Mouse (Mus musculus): Measurements from ENCODE around the gene Rara. TPM values are rescaled to one million over a fixed set of nuclear protein-coding genes. Genes with fewer than 3 reads are reported as not detected.
A peak's percentile ranks its signal among the peaks of the same experiment; 100 is the strongest.

Gene Rara
- 7.5 and 9.1 TPM in 2 replicates for polyA plus RNA-seq (2015; fragmentation: Nextera tagmentation; extraction: Ambion mirVana)

- Histone ChIP-seq H3K4me1 (replicated peaks) (peaks cover 97% of the 10 kb centered on the region), H3K4me2 (replicated peaks) (peak within 1 kb of the TSS; percentile 75), H3K27ac (no peak within 1 kb of the TSS; the same call in 1 of the 2 replicates), H3K9me3 (no peaks in the 10 kb centered on the region), H3K4me3 (replicated peaks) (peak within 1 kb of the TSS; percentile 58), H3K36me3 (no peaks in the 10 kb centered on the region), H3K9ac (replicated peaks) (peak within 1 kb of the TSS; percentile 74), H3K27me3 (0 out of 2 replicates have a peak, but pooled peaks cover 2% of the 10 kb centered on the region)
- 7% methylated on average over 21 of the region's 21 CpGs for WGBS
- ATAC-seq: peak; percentile 29; the same call in 1 of the 2 replicates
These were observed at the start of gene Rara for GRCm38 (mm10) chr11:98927438-98928076. Rara (plus strand) TSS chr11:98927818.

DNA sequence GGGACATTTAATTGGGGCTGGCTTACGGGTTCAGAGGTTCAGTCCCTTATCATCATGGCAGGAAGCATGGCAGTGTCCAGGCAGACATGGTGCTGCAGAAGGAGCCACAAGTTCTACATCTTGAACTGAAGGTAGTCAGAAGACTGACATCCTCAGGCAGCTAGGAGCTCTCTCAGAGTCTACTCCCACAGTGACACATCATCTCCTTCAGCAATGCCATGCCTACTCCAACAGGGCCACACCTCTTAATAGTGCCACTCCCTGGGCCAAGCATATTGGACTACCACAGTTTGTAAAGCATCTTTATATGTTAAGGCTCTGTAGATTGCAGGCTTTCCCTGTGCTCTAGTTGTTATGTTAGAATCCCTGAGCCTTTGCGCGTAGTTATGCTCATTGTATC is 39.9 kb upstream of the Rara start:
- H3K9me3 ChIP-seq: no peaks in the 10 kb centered on the region
- H3K4me1 ChIP-seq (replicated peaks): 0 out of 2 replicates have a peak, but pooled peaks cover 5% of the 10 kb centered on the region
- no peak overlapping the region for H3K4me3 ChIP-seq (replicated peaks)
- no peak for ATAC-seq
- H3K9ac ChIP-seq (replicated peaks): no peak overlapping the region
- H3K27ac ChIP-seq: no peak overlapping the region
- peaks cover 76% of the 10 kb centered on the region for H3K36me3 ChIP-seq
- WGBS: 98% methylated on average over 3 of the region's 3 CpGs
- no peak overlapping the region for H3K4me2 ChIP-seq (replicated peaks)
- no peaks in the 10 kb centered on the region for H3K27me3 ChIP-seq

DNA sequence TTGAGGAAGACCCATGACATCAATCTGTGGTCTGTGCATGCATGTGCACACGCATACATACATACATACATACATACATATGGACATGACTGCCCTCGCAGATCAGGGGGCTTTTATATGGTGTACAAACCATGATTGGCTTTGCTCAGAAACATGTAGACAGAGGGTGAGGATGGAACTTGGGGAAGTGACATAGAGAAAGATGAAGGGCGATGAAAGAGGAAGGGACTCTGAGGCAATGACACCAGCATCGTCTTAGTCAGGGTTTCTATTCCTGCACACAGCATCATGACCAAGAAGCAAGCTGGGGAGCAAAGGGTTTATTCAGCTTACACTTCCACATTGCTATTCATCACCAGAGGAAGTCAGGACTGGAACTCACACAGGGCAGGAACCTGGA is 38.5 kb upstream of the Rara start:
- Histone ChIP-seq H3K27me3 (no peaks in the 10 kb centered on the region), H3K4me1 (replicated peaks) (0 out of 2 replicates have a peak, but pooled peaks cover 5% of the 10 kb centered on the region), H3K9me3 (0 out of 2 replicates have a peak, but pooled peaks cover 4% of the 10 kb centered on the region), H3K27ac (no peak overlapping the region), H3K36me3 (peaks cover 89% of the 10 kb centered on the region), H3K9ac (replicated peaks) (no peak overlapping the region), H3K4me2 (replicated peaks) (no peak overlapping the region), H3K4me3 (replicated peaks) (no peak overlapping the region)
- WGBS: 98% methylated on average over 4 of the region's 4 CpGs
- ATAC-seq: no peak

- ATAC-seq: no peak
- Histone ChIP-seq H3K36me3 (peaks cover 89% of the 10 kb centered on the region), H3K4me2 (replicated peaks) (no peak overlapping the region), H3K27me3 (no peaks in the 10 kb centered on the region), H3K27ac (no peak overlapping the region), H3K9ac (replicated peaks) (no peak overlapping the region), H3K4me1 (replicated peaks) (0 out of 2 replicates have a peak, but pooled peaks cover 5% of the 10 kb centered on the region), H3K4me3 (replicated peaks) (no peak overlapping the region), H3K9me3 (0 out of 2 replicates have a peak, but pooled peaks cover 4% of the 10 kb centered on the region)
- WGBS: 93% methylated on average over 5 of the region's 5 CpGs
These were observed 37.6 kb upstream of the Rara start for GRCm38 (mm10) chr11:98889977-98890376.

GRCm38 (mm10) chr11:98892426-98892825 is 35.2 kb upstream of the Rara start:
- Histone ChIP-seq H3K27ac (no peak overlapping the region), H3K4me1 (replicated peaks) (0 out of 2 replicates have a peak, but pooled peaks cover 5% of the 10 kb centered on the region), H3K9me3 (0 out of 2 replicates have a peak, but pooled peaks cover 4% of the 10 kb centered on the region), H3K4me3 (replicated peaks) (no peak overlapping the region), H3K36me3 (peaks cover 90% of the 10 kb centered on the region), H3K9ac (replicated peaks) (no peak overlapping the region), H3K4me2 (replicated peaks) (no peak overlapping the region), H3K27me3 (no peaks in the 10 kb centered on the region)
- 51% methylated on average over 5 of the region's 5 CpGs for WGBS
- ATAC-seq: no peak

- Histone ChIP-seq H3K36me3 (peaks cover 62% of the 10 kb centered on the region), H3K27me3 (no peaks in the 10 kb centered on the region), H3K4me1 (replicated peaks) (peaks cover 11% of the 10 kb centered on the region), H3K9me3 (no peaks in the 10 kb centered on the region), H3K27ac (no peak overlapping the region), H3K4me2 (replicated peaks) (no peak overlapping the region), H3K9ac (replicated peaks) (no peak overlapping the region), H3K4me3 (replicated peaks) (no peak overlapping the region)
- 91% methylated on average over 12 of the region's 12 CpGs for WGBS
- no peak for ATAC-seq
These were observed 27.0 kb upstream of the Rara start for GRCm38 (mm10) chr11:98900529-98901125.

DNA sequence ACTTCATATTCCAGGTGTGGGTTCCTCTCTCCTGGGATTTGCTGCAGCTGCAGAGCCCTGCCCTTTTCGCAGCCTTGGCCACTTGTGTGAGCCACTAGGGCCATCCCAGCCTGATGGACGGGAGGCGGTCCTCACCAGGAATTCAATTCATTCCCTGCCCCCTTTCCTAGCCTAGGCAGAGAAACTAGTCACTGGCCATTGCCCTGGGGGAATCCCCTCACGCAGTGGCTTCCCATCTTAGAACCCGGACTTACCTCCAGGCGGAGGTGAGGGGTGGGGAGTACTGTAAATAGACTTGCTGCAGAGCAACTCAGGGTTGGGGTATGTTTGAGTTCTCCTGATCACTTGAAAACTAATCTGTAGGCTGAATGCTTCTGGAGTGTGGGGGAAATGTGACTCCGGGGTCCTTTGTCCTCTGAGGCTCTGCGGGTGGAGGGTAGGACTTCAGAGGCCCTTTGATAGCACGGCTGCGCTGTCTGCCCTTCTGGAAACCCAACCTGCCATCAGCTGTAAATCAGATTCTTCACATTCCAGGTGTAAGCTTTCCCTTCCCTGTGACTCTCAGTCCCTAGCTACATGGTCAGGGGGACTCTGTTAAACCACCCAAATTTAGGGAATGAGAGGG is 24.9 kb upstream of the Rara start:
- H3K4me3 ChIP-seq (replicated peaks): no peak overlapping the region
- 0 out of 2 replicates have a peak overlapping the region, but pooled peaks have one; percentile 30 for H3K27ac ChIP-seq
- 6% methylated on average over 10 of the region's 10 CpGs for whole genome bisulfite sequencing
- no peak overlapping the region for H3K4me2 ChIP-seq (replicated peaks)
- no peaks in the 10 kb centered on the region for H3K9me3 ChIP-seq
- ATAC-seq: no peak
- no peaks in the 10 kb centered on the region for H3K27me3 ChIP-seq
- peak overlapping the region; percentile 32 for H3K9ac ChIP-seq (replicated peaks)
- peaks cover 41% of the 10 kb centered on the region for H3K36me3 ChIP-seq
- peaks cover 15% of the 10 kb centered on the region for H3K4me1 ChIP-seq (replicated peaks)

GRCm38 (mm10) chr11:98904577-98904976 is 23.0 kb upstream of the Rara start:
- Histone ChIP-seq H3K36me3 (peaks cover 26% of the 10 kb centered on the region), H3K9ac (replicated peaks) (no peak overlapping the region), H3K4me1 (replicated peaks) (peaks cover 30% of the 10 kb centered on the region), H3K27me3 (no peaks in the 10 kb centered on the region), H3K4me3 (replicated peaks) (no peak overlapping the region), H3K4me2 (replicated peaks) (no peak overlapping the region), H3K27ac (no peak overlapping the region), H3K9me3 (no peaks in the 10 kb centered on the region)
- ATAC-seq: no peak
- whole genome bisulfite sequencing: 90% methylated on average over 2 of the region's 2 CpGs

DNA sequence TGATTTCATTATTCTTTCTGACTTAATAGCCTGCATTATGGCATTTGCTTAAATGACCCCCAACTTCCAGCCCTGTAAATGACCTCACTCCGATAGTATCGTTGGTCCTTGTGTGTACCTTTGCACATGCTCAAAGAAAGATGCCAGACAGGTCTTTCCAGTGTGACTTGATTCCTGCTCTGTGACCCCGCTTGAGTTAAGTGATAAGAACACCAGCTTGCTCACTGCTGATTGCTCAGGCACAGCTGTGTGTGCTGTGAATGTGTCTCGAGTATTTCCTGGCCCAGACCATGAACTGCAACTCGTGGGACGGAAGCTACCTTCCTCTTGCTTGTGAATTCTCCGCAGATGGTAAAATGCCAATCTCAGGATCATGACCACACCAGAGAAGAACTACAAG is 22.6 kb upstream of the Rara start:
- Histone ChIP-seq H3K27me3 (no peaks in the 10 kb centered on the region), H3K27ac (no peak overlapping the region), H3K4me1 (replicated peaks) (peaks cover 33% of the 10 kb centered on the region), H3K9ac (replicated peaks) (no peak overlapping the region), H3K9me3 (no peaks in the 10 kb centered on the region), H3K4me2 (replicated peaks) (no peak overlapping the region), H3K4me3 (replicated peaks) (no peak overlapping the region), H3K36me3 (peaks cover 22% of the 10 kb centered on the region)
- no peak for ATAC-seq
- 94% methylated on average over 7 of the region's 7 CpGs for WGBS

- Histone ChIP-seq H3K9me3 (no peaks in the 10 kb centered on the region), H3K4me1 (replicated peaks) (peaks cover 33% of the 10 kb centered on the region), H3K36me3 (peaks cover 21% of the 10 kb centered on the region), H3K27me3 (no peaks in the 10 kb centered on the region), H3K27ac (no peak overlapping the region), H3K4me2 (replicated peaks) (no peak overlapping the region), H3K4me3 (replicated peaks) (no peak overlapping the region), H3K9ac (replicated peaks) (0 out of 2 replicates have a peak overlapping the region, but pooled peaks have one; percentile 24)
- WGBS: 93% methylated on average over 4 of the region's 4 CpGs
- no peak for ATAC-seq
These were observed 22.0 kb upstream of the Rara start for GRCm38 (mm10) chr11:98905583-98905982.

GRCm38 (mm10) chr11:98907063-98907436 is 20.6 kb upstream of the Rara start:
- Histone ChIP-seq H3K4me2 (replicated peaks) (peak overlapping the region; percentile 88), H3K4me1 (replicated peaks) (peaks cover 33% of the 10 kb centered on the region), H3K27ac (no peak overlapping the region), H3K36me3 (peaks cover 14% of the 10 kb centered on the region; the same call in 1 of the 2 replicates), H3K4me3 (replicated peaks) (peak overlapping the region; percentile 51), H3K27me3 (no peaks in the 10 kb centered on the region), H3K9ac (replicated peaks) (no peak overlapping the region), H3K9me3 (no peaks in the 10 kb centered on the region)
- no peak for ATAC-seq
- WGBS: 58% methylated on average over 5 of the region's 5 CpGs

All from midbrain, embryonic 13.5 days (tissue).